Mouse (Mus musculus): Measurements from ENCODE around the gene Ess2.

- TF ChIP-seq CTCF (IDR thresholded peaks at IDR 0.05; ENCODE audit: extremely low read depth, insufficient read depth, low read length) = no peak
- TF ChIP-seq POLR2A (IDR thresholded peaks at IDR 0.05; ENCODE audit: extremely low read depth, insufficient read depth, low read length) = no peak
These were observed 20.1 kb downstream of the Ess2 start for GRCm38 (mm10) chr16:17890917-17891566.

Data from cortical plate, adult 2 months (tissue).